Mouse (Mus musculus) cerebellum, adult 11-12 months (tissue): ENCODE measurements around the gene Pou2f2.
"Not testable (repeated sequence)": the region's sequence is repeated elsewhere in the genome, so short reads cannot be mapped to it uniquely, and the experiment has no call there.

ENCODE experiments used
- DNase-seq: peaks from one replicate; pipeline ENCODE4 v3.0.0; 2022

The Pou2f2 gene

GRCm38 (mm10) chr7:25057888-25058287, 121.6 kb downstream of the Pou2f2 start:
- DNase-seq = no peak

- DNase-seq = peak; percentile 61
These were observed 122.6 kb downstream of the Pou2f2 start for GRCm38 (mm10) chr7:25056951-25057350.

- DNase-seq = no peak
These were observed 126.9 kb downstream of the Pou2f2 start for GRCm38 (mm10) chr7:25052587-25052986.

- no peak for DNase-seq
These were observed 130.1 kb downstream of the Pou2f2 start for GRCm38 (mm10) chr7:25049295-25049930.

- no peak for DNase-seq
These were observed 132.2 kb downstream of the Pou2f2 start for GRCm38 (mm10) chr7:25047363-25047762.

- not testable (repeated sequence) for DNase-seq
These were observed 134.9 kb downstream of the Pou2f2 start for GRCm38 (mm10) chr7:25044599-25044998.

GRCm38 (mm10) chr7:25041921-25042320, 137.6 kb downstream of the Pou2f2 start:
- DNase-seq = no peak
